9 mouse cellular contexts compared by ENCODE assay signal in genomic region chr16:13330221-13330659, GRCm38 (mm10).
DNase-seq lines count a peak whose midpoint lies in the region; ATAC-seq and TF ChIP-seq lines count a peak whose summit lies in the region.
"Had no signal": no experiment of that assay in that cellular context is flagged by ENCODE, and none has a peak within 500 bp of the region (broad histone marks: within the 10 kb centered on the region; RNA-seq: fewer than 3 reads in every experiment).

No protein-coding gene starts in this region.

- 50% methylated on average over 6 of the region's 6 CpGs for WGBS in forebrain, embryonic 14.5 days
- WGBS in forebrain, postnatal 0 days = 49% methylated on average over 6 of the region's 6 CpGs
- 65% methylated on average over 6 of the region's 6 CpGs for WGBS in liver, embryonic 15.5 days (ENCODE audit: insufficient replicate concordance)

- H3K27me3 ChIP-seq in forebrain, embryonic 14.5 days (replicated peaks; ENCODE audit: control insufficient read depth, insufficient read depth, low read length) = no peaks in the 10 kb centered on the region
- H3K27me3 ChIP-seq in forebrain, postnatal 0 days (ENCODE audit: insufficient read depth, low read length) = no peaks in the 10 kb centered on the region
- no peaks in the 10 kb centered on the region for H3K27me3 ChIP-seq in liver, embryonic 15.5 days
- H3K27me3 ChIP-seq: CH12.LX had no signal

- no peaks in the 10 kb centered on the region for H3K4me1 ChIP-seq in forebrain, embryonic 14.5 days (ENCODE audit: control insufficient read depth, insufficient read depth, low read length)
- no peaks in the 10 kb centered on the region for H3K4me1 ChIP-seq in forebrain, postnatal 0 days (ENCODE audit: insufficient read depth)
- peaks cover 18% of the 10 kb centered on the region for H3K4me1 ChIP-seq in liver, embryonic 15.5 days (replicated peaks)

- no peak overlapping the region for H3K9ac ChIP-seq in forebrain, embryonic 14.5 days (ENCODE audit: low read length)
- no peak overlapping the region for H3K9ac ChIP-seq in forebrain, postnatal 0 days
- no peak overlapping the region for H3K9ac ChIP-seq in liver, embryonic 15.5 days

- H3K4me2 ChIP-seq in forebrain, embryonic 14.5 days (ENCODE audit: low read length) = no peak overlapping the region
- no peak overlapping the region for H3K4me2 ChIP-seq in forebrain, postnatal 0 days (ENCODE audit: low read depth)
- H3K4me2 ChIP-seq in liver, embryonic 15.5 days = no peak overlapping the region

- H3K27ac ChIP-seq in forebrain, embryonic 14.5 days (ENCODE audit: low read depth, low read length) = no peak overlapping the region
- H3K27ac ChIP-seq in forebrain, postnatal 0 days (ENCODE audit: low read depth, low read length) = no peak overlapping the region
- no peak overlapping the region for H3K27ac ChIP-seq in liver, embryonic 15.5 days (replicated peaks)

- ATAC-seq in forebrain, embryonic 14.5 days = peak; percentile 54; the same call in 1 of the 2 replicates
- no peak for ATAC-seq in forebrain, postnatal 0 days
- ATAC-seq in liver, embryonic 15.5 days (ENCODE audit: insufficient read depth) = peak; percentile 66

- no peak overlapping the region for H3K4me3 ChIP-seq in forebrain, embryonic 14.5 days (ENCODE audit: low read depth, low read length)
- no peak overlapping the region for H3K4me3 ChIP-seq in forebrain, postnatal 0 days (ENCODE audit: low read depth, low read length)
- H3K4me3 ChIP-seq in liver, embryonic 15.5 days (replicated peaks) = no peak overlapping the region

- TF ChIP-seq CTCF in forebrain, postnatal 0 days (IDR thresholded peaks at IDR 0.05; ENCODE audit: low read depth) = no peak

- peaks cover 4% of the 10 kb centered on the region; the same call in 1 of the 2 replicates for H3K36me3 ChIP-seq in forebrain, embryonic 14.5 days (ENCODE audit: control insufficient read depth, insufficient read depth, low read length)
- peaks cover 9% of the 10 kb centered on the region for H3K36me3 ChIP-seq in forebrain, postnatal 0 days (ENCODE audit: insufficient read depth)
- H3K36me3 ChIP-seq in liver, embryonic 15.5 days (replicated peaks) = no peaks in the 10 kb centered on the region

- H3K9me3 ChIP-seq in forebrain, embryonic 14.5 days (replicated peaks; ENCODE audit: control insufficient read depth, low read length) = no peaks in the 10 kb centered on the region
- H3K9me3 ChIP-seq in forebrain, postnatal 0 days (ENCODE audit: low read length) = no peaks in the 10 kb centered on the region
- no peaks in the 10 kb centered on the region for H3K9me3 ChIP-seq in liver, embryonic 15.5 days (replicated peaks)

- peak; percentile 29 for DNase-seq in forebrain, embryonic 14.5 days (ENCODE audit: low spot score)
- DNase-seq in forebrain, postnatal 0 days = no peak
- peak; percentile 17 for DNase-seq in Muller cell, postnatal 12 days (ENCODE audit: inconsistent ontology term)
- DNase-seq in heart, adult 8-10 months (ENCODE audit: low spot score) = peak; percentile 46
- DNase-seq in thymus, postnatal 25 days = no peak
- DNase-seq in yolk sac, embryonic 10.5 days (ENCODE audit: low spot score) = no peak
- no peak for DNase-seq in ovary, postnatal 36 days (ENCODE audit: low spot score)

Comparison
In these comparisons a context has a peak if more than half of its experiments do, and no peak if none do; other contexts are left out.
1. DNase-seq: peak in forebrain, embryonic 14.5 days (single experiment), Muller cell, postnatal 12 days (single experiment) and heart, adult 8-10 months (single experiment); none in forebrain, postnatal 0 days (single experiment), thymus, postnatal 25 days (single experiment), yolk sac, embryonic 10.5 days (single experiment) and ovary, postnatal 36 days (single experiment).